Mouse (Mus musculus) cerebellum, postnatal 36 days (tissue): ENCODE measurements around the gene Umad1.
"Not testable (repeated sequence)": the region's sequence is repeated elsewhere in the genome, so short reads cannot be mapped to it uniquely, and the experiment has no call there.

Source experiments
- DNase-seq, 2 experiments: peaks; one replicate each; pipeline ENCODE4 v3.0.0; 2021 to 2022; ENCODE audit warnings: mixed read lengths in 2 of 2

Gene Umad1

GRCm38 (mm10) chr6:8319591-8319990 is 60.5 kb downstream of the Umad1 start:
- DNase-seq, result no peak

GRCm38 (mm10) chr6:8331496-8331895 is 72.4 kb downstream of the Umad1 start:
- DNase-seq, result not testable (repeated sequence)

- DNase-seq, result no peak
Observed at GRCm38 (mm10) chr6:8333380-8333779, 74.3 kb downstream of the Umad1 start.

DNA sequence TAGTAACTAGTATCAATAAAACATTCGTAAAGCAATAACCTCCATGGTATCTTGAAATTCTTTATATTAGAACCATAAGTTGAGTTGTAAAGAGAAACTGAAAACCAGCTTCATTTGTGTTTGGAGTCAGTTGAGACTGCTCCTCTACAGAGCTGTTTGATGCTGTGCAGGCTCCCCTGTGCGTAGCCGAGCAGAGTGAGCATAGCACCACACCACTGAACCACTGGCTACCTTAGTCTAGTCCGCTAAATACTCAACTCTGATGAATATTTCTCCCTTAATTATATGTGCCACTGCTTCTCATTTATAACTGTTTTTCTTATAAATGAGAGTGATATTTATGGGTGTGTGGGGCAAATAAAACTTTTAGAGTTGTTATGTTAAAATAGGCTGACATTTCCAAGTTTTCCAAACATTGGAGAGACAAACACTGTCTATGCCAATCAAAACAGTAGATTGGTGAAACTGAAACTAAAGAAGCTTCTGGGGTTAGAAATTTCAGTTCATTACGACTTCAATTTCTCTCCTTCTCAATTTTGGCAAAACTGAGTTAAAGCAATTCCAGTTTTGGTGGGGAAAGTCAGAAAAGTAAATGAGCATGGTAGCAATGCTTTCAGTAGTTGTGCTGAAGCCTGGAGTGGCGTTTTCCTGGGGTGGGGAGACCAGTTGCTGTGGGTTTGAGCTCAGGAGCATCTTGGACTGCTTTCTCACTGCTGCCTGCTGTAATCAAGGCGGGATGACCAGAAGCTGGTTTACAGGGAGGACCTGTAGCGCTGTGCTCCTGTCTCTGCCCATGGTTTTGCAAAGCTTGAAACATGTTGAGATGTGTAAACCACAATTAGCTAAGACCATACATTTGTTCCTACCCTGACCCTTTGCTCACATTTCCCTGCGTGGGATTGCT is 77.7 kb downstream of the Umad1 start:
- no peak for DNase-seq

DNA sequence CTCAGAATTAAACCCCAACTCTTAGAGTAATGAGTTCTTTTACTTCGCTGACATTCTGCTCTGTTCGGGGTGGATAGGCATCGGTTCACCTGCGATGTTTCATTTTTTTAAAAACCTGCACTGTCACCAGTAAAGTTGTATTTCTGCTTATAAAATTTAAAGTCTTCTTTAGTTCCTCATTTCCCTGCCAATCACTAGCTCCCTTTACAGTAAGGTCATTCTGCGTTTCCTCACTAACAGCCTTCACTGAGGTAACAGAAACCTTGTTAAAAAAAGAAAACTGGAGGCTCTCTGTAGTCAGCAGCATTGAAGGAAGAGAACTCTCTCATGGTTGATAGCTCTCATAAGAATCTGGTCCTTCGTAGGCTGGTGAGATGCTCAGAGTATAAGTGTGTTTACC is 80.4 kb downstream of the Umad1 start:
- no peak for DNase-seq

DNA sequence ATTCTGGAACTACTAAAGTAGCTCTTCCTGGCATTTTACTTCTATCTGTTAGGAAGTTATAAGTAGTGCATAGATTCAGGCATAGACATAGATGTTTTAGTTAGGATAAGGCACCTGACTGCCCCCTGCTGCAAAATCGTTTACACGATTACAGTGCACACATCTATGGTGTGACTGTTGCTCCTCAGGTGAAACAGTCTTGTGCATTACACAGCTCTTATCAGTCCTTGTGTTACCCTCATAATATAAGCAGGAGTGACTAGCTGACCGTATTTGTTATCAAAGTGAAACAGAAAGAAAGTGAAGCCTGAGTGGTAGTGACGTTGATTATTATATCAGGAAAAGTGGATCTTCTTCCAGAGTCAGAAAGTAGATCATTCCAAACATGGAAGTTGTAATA is 84.2 kb downstream of the Umad1 start:
- DNase-seq, result no peak

GRCm38 (mm10) chr6:8345219-8345856 is 86.2 kb downstream of the Umad1 start:
- no peak for DNase-seq

GRCm38 (mm10) chr6:8347154-8347553 is 88.1 kb downstream of the Umad1 start:
- no peak for DNase-seq

GRCm38 (mm10) chr6:8348344-8348743 is 89.3 kb downstream of the Umad1 start:
- no peak for DNase-seq

DNA sequence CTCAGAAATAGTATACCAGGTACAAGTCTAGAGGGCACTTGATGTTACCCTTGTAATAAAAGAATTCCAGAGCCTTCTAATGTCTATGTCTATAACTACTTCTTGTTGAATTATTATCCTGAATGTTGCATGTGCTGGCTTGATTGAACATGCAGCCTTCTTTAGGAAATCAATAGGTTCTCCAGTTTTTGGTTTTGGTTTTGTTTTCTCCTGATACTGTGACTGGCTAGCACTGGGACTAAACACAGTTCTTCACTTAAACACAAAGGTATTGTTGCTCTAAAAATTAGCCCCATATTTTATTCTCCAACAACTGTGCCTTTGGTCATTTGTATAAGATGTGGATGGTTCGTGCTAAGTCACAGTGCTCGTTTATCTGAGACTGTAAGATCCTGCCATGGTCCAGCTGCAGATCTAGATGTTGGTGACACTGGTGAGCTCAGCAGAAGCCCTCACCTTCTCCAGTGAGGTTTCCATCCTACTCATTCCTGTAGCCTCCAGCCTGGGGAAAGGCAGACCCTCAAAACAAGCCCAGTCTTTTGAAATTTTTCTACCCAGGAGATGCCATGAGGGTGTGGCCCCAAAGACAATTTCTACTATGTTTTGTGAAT is 90.1 kb downstream of the Umad1 start:
- no peak for DNase-seq

GRCm38 (mm10) chr6:8351507-8351906 is 92.4 kb downstream of the Umad1 start:
- no peak for DNase-seq

DNA sequence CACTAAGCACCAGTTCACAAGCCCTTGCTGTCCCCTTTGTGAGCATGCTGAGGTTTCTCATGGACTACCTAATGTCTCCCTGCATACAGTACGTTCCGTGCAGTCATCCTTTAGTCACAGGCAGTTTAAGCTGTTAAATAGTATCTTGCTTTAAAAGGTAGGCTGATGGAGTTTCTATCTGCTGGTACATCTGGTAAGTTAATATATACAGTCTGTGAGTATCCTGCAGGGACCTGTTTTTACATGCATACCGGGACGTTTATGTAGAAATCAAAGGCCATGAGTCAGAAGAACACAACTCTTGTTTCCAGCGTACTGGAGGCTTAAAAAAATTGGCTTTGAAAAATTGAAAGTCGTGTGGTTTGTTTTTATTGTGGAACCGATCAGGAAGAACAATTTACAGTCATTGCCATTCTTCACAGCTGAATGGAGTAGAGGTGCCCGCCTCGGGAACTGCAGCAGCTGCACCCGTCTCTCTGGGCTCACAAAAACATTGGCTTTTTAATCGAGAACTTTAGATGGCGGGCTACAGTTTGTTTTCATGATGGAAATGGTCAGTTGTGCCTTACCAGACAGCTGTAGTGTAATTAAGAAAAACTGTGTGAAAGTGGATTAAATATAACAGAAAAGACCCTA is 93.6 kb downstream of the Umad1 start:
- no peak for DNase-seq

GRCm38 (mm10) chr6:8353461-8353860 is 94.4 kb downstream of the Umad1 start:
- DNase-seq, result no peak

GRCm38 (mm10) chr6:8354846-8355245 is 95.8 kb downstream of the Umad1 start:
- DNase-seq, result no peak

- no peak for DNase-seq
Observed at GRCm38 (mm10) chr6:8358232-8358631, 99.1 kb downstream of the Umad1 start.

- no peak for DNase-seq
Observed at GRCm38 (mm10) chr6:8358782-8359181, 99.7 kb downstream of the Umad1 start.

DNA sequence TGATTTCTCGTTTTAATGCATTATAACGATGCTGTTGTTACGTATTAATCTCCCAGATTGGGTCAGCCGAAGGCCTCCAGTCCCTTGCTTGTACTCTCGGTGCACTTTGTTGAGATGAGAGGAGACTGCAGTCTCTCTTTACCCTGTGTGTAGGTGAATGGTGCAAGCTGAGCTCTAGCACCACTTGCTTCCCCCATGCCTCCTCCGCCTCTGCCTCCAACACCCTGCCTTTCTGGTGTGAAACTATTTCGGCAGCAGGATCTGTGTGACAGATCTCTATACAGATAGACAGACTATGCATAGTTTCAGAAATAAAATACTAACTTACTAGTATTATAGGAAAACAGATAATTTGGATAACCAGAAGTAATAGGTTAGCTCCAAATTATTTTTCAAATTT is 101.7 kb downstream of the Umad1 start:
- no peak for DNase-seq

GRCm38 (mm10) chr6:8364033-8364756 is 105.1 kb downstream of the Umad1 start:
- no peak for DNase-seq

DNA sequence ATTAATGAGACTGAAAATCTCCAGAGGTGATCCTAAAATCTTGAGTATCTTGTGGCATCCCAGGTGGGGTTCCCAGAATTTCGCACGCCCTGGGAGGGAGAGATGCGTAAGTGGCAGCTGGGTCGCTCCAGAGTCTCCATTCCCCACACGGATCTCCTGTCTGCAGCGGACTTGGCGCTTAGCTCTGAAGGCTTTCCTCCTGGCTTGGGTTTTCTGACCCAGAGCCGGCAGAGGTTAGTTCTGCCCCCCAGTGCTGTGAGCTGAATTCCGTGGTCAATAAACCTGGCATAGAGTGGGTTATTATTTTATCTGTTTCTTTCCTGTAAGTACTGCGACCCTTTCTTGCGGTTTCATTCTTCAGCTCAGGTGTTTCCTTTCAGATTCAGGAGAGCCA is 105.7 kb downstream of the Umad1 start:
- no peak for DNase-seq

DNA sequence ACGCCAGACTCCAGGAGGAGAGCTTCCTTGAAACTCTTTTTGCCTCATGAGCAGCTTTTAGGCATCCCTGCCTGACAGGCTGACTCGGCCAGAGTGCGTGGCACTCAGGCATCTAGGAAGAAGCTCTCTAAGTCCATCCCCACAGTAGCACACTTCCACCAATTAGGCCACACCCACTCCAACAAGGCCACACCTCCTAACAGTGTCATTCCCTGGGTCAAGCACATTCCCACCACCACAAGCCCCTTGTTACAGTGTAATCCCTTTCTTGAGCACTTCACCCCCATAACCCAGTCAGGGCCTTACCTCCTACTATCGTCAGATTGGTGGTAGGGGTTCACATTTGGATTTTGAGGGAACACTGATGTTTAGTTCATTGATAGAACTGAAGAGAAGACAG is 108.6 kb downstream of the Umad1 start:
- no peak for DNase-seq

DNA sequence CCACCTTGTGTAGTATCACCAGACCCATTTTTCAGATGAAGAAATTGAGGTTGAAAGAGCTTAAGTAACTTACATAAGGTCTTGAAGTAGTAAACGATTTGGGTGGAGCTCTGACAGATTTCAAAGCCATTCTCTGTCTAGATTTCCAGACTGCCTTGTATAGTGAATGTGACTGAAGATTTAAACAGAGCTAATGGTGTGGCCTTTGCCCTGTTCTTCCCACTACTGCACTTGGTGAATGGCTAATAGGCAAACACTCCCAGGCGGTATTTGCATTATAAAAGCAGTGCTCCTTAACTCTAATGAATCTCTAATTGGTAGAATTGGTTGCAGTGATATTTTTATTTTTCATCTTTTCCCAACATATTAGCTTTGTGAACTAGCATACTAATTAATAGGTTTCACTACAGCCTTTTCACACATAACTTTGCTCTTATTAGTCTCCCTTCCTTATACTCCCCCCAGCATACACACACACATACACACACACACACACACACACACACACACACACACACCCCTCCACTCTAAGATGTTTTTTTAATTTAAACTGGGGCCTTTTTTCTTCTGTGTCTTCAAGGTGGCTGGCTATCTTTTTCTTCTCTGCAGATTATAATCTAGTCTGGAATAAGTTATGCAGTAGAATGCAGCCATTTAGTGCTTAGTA is 109.2 kb downstream of the Umad1 start:
- DNase-seq, result no peak

- DNase-seq, result no peak
Observed at GRCm38 (mm10) chr6:8370624-8371023, 111.5 kb downstream of the Umad1 start.
